Mouse (Mus musculus): ENCODE measurements around the gene Zbtb18. TPM values are rescaled to one million over a fixed set of nuclear protein-coding genes. Genes with fewer than 3 reads are reported as not detected.

Gene Zbtb18
- polyA plus RNA-seq (2012; ENCODE audit: insufficient read depth, insufficient read length, missing spikeins): 22.4 and 32.3 TPM in 2 replicates

DNA sequence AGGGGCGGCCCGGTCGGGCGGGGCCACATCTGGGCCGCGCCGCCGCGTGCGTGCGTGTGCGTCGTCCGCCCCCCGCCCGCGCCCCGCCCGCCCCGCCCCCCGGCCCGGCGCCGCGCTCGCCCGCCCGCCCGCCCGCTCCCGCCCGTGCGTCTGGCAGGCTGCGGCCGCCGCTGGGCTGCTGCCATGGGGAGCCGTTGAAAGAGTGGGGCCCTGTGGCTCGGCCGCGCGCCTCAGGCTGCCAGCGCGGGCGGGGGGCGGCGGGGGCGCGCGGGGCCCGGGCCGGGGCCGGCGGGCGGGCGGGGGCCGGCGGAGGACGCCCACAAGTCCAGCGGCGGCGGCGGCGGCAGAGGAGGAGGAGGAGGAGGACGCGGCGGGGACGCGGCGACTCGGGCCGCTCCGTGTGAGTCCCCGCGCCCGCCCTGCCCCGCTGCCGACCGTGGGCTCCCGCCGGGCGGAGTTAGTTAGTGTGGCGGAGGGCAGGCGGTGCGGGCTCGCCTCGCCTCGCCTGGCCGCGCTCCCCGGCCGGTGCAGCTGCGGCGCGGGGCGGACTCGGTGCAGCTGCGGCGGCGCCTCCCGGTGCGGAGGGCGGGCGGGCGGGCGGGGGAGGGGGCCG, at the start of gene Zbtb18:
TSS of gene Zbtb18 (plus strand) at position 156 of the 613 bp plus-strand sequence.
- Histone ChIP-seq H3K4me1 (ENCODE audit: control insufficient read depth, insufficient read depth, low read length) (peaks cover 13% of the 10 kb centered on the region), H3K27ac (ENCODE audit: insufficient read depth, low read depth, low read length) (peak within 1 kb of the TSS; percentile 59), H3K4me3 (ENCODE audit: insufficient read depth, low read length) (peak within 1 kb of the TSS; percentile 74)
- TF ChIP-seq CTCF (IDR thresholded peaks at IDR 0.05; ENCODE audit: low read depth, low read length) (no peak), POLR2A (IDR thresholded peaks at IDR 0.05; ENCODE audit: borderline replicate concordance, low read depth, low read length) (no peak)

DNA sequence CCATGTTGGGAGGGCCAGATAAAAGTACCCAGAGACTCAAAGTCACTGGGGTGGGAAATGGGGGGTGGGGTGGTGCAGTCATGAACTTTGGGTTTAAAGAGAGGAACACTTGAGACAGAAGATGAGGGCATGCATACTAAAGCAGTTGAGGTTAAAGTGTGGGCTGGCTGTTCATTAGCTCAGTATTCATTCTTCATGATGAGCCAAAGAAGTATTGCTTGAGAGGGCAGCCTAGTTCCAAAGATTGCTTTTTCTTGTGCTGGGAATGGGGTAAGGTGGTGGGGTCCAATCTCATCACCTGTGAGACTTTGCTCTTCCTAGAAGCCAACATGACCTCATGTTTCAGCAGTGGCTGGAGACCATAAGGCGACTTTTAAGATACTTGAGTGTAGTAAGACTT, 44.7 kb upstream of the Zbtb18 start:
- TF ChIP-seq POLR2A (IDR thresholded peaks at IDR 0.05; ENCODE audit: borderline replicate concordance, low read depth, low read length): no peak
- no peak for TF ChIP-seq CTCF (IDR thresholded peaks at IDR 0.05; ENCODE audit: low read depth, low read length)
- Histone ChIP-seq H3K4me1 (ENCODE audit: control insufficient read depth, insufficient read depth, low read length) (no peaks in the 10 kb centered on the region), H3K4me3 (ENCODE audit: insufficient read depth, low read length) (no peak overlapping the region), H3K27ac (ENCODE audit: insufficient read depth, low read depth, low read length) (no peak overlapping the region)

DNA sequence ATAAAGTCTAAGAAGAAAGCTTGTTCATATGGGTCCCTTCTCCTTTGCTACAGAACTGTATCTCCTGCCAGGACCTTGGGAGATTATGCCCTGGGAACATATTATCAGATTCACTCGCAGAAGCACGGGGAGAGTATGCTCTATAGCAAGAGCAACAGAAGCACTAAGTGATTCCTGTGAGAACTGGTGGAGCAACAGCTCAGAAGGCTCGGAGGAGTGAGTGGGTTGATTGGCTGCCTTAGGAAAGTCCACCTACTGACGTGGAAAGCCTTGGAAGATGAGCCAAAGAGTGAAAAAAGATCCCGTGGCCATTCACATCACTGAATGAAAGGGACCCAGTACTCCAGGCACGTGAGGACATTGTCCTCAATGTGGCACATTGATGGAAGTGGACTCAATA, 37.0 kb upstream of the Zbtb18 start:
- no peak overlapping the region for H3K4me3 ChIP-seq (ENCODE audit: insufficient read depth, low read length)
- TF ChIP-seq CTCF (IDR thresholded peaks at IDR 0.05; ENCODE audit: low read depth, low read length) (no peak), POLR2A (IDR thresholded peaks at IDR 0.05; ENCODE audit: borderline replicate concordance, low read depth, low read length) (no peak)
- no peak overlapping the region for H3K27ac ChIP-seq (ENCODE audit: insufficient read depth, low read depth, low read length)
- H3K4me1 ChIP-seq (ENCODE audit: control insufficient read depth, insufficient read depth, low read length): no peaks in the 10 kb centered on the region

DNA sequence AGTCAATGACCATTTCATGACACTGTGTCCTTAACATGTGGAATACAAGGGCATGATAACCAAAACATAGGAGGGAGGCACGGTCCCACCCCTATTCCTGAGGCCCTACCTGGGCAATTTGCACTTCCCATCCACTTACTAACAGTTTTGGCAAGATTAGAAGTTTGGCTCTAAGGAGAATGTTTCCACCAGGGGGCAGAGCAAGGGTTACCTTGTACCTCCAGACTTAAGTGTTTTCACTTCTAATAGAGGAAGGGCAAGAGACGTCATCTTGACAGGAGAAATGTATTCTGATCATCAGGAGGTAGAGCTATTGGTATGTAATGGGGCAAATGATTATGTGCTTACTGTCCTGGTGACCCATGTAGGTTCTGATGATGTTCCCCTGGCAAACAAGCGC, 33.5 kb upstream of the Zbtb18 start:
- no peak overlapping the region for H3K4me3 ChIP-seq (ENCODE audit: insufficient read depth, low read length)
- H3K27ac ChIP-seq (ENCODE audit: insufficient read depth, low read depth, low read length): no peak overlapping the region
- TF ChIP-seq CTCF (IDR thresholded peaks at IDR 0.05; ENCODE audit: low read depth, low read length) (no peak), POLR2A (IDR thresholded peaks at IDR 0.05; ENCODE audit: borderline replicate concordance, low read depth, low read length) (no peak)
- no peaks in the 10 kb centered on the region for H3K4me1 ChIP-seq (ENCODE audit: control insufficient read depth, insufficient read depth, low read length)

DNA sequence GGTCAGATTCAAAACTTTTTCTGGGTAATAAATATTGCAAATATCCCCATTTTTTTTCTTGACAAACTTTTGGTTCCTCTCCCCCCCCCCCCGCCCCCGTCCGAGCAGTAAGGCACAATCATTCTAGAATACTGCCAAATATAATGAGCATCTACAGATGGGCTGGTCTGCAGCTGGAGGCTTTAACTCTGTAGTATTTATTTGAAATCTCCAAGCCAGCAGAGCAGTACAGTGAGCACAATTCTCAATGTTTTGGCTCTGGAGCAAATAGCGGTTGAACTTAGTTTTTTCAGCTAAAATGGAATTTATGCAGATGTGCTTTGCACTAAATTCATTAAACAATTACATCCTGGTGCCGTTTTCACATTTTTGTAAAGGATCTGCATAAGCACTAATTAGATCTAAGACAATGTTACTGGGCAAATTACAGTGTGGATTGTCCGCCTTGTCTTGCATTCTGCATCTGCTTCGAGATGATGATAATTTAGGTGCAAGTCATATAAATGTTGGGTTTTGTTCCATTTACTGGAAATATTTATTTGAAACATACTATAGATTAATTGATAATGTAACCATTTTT, 31.3 kb upstream of the Zbtb18 start:
- TF ChIP-seq POLR2A (IDR thresholded peaks at IDR 0.05; ENCODE audit: borderline replicate concordance, low read depth, low read length) (no peak), CTCF (IDR thresholded peaks at IDR 0.05; ENCODE audit: low read depth, low read length) (no peak)
- Histone ChIP-seq H3K4me3 (ENCODE audit: insufficient read depth, low read length) (no peak overlapping the region), H3K4me1 (ENCODE audit: control insufficient read depth, insufficient read depth, low read length) (no peaks in the 10 kb centered on the region), H3K27ac (ENCODE audit: insufficient read depth, low read depth, low read length) (no peak overlapping the region)

DNA sequence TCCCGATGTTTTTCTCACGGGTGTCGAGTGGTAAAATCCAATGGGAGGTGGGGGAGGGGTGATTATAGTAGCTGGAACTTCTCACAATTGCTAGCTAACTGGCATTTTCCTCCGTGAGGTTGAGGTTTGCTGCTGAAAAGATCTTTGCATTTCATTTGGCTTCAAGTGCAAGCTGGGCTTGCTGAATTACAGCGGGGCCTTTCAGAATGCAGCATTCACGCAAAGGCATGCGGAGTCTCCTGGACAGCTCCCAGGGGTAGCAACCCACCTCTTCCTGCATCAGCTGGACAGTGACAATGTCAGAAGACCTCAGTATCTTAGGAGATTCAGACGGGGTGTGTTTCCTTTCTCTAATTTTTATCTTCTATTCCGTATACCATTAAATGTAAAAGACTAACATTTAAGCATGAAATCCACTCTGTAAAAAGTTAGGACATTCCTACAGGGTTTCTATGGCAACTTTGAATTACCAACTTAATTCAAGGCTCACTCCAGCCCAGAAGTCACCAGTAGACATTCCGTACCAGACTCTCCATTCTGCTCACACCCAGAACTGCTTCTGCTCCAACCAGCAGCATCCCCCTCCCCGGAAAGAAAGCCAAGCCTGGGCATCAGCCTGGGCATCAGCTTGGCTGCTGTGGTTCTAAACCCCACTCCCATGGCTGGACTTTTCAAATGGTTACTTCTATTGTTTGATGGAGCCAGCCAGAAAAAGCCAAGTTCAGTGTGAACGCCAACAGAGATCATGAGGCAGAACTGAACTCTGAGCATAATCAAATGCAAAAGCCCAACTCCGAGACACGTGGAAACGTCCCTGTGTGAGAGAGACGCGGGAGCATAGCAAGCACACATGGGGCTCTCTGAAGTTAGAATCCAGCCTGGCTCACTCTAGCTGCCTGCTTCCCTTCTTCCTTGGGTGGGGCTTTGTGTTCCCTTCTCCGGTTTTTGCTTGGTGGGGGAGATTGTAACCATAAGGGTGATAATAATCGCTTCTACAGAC, 30.5 kb upstream of the Zbtb18 start:
- Histone ChIP-seq H3K4me1 (ENCODE audit: control insufficient read depth, insufficient read depth, low read length) (no peaks in the 10 kb centered on the region), H3K27ac (ENCODE audit: insufficient read depth, low read depth, low read length) (no peak overlapping the region), H3K4me3 (ENCODE audit: insufficient read depth, low read length) (no peak overlapping the region)
- no peak for TF ChIP-seq POLR2A (IDR thresholded peaks at IDR 0.05; ENCODE audit: borderline replicate concordance, low read depth, low read length)
- no peak for TF ChIP-seq CTCF (IDR thresholded peaks at IDR 0.05; ENCODE audit: low read depth, low read length)

DNA sequence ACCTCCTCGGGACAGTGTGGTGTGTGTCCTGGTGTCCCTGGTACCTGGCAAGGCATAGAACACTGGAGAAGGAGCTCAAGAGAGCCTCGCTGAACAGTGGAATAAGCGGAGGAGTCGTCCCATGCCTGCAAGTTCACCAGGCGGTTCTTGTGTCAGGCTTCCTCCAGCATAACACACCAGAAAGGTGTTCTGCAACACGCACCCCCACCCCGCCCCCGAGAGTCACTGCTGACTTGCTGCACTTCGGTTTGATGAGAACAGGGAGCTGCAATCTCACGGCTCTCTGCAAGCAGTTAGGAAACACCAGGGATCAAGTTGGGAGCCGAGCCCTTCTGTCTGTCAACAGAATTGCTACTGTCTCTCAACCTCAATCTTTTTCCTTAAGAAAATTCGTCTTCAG, 22.8 kb upstream of the Zbtb18 start:
- Histone ChIP-seq H3K27ac (ENCODE audit: insufficient read depth, low read depth, low read length) (no peak overlapping the region), H3K4me3 (ENCODE audit: insufficient read depth, low read length) (no peak overlapping the region), H3K4me1 (ENCODE audit: control insufficient read depth, insufficient read depth, low read length) (no peaks in the 10 kb centered on the region)
- TF ChIP-seq POLR2A (IDR thresholded peaks at IDR 0.05; ENCODE audit: borderline replicate concordance, low read depth, low read length) (no peak), CTCF (IDR thresholded peaks at IDR 0.05; ENCODE audit: low read depth, low read length) (no peak)

DNA sequence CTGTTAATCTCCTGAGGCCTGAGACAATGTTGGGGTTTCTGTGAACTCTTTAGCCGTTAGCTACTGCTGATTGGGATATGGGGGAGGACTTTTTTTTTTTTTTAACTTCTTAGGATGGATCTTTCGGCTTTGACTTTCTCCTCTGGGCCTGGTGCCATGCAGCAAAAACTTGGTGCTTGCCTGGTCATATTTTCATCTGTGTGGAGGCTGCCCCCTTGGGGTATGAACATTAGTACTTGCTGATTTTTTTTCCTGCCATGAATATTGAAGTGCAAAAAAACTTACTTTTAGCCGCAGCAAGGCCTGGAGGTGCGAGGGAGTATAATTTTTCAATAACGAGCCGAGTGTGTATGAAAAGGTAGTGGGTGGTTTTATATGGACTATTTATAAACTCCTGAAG, 22.0 kb upstream of the Zbtb18 start:
- Histone ChIP-seq H3K27ac (ENCODE audit: insufficient read depth, low read depth, low read length) (no peak overlapping the region), H3K4me3 (ENCODE audit: insufficient read depth, low read length) (no peak overlapping the region), H3K4me1 (ENCODE audit: control insufficient read depth, insufficient read depth, low read length) (no peaks in the 10 kb centered on the region)
- TF ChIP-seq POLR2A (IDR thresholded peaks at IDR 0.05; ENCODE audit: borderline replicate concordance, low read depth, low read length): no peak
- no peak for TF ChIP-seq CTCF (IDR thresholded peaks at IDR 0.05; ENCODE audit: low read depth, low read length)

DNA sequence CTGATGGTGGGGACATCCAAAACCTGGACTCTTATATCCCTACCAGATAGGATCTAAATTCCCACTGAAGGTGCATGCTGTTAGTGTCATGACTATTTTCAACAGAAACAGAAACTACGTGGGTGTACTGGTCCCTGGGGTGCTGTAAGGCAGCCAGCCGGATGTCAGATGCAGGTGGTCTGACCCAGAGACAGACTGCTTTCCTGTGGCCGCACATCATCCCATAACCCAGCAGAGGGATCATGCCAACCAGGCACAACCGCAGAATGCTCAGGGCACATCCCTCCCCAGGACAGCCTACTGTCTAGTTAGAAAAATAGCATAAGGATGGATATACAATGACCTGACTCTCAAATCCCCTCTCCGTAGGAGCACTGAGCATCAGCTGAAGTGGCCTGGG, 14.3 kb upstream of the Zbtb18 start:
- no peaks in the 10 kb centered on the region for H3K4me1 ChIP-seq (ENCODE audit: control insufficient read depth, insufficient read depth, low read length)
- no peak for TF ChIP-seq POLR2A (IDR thresholded peaks at IDR 0.05; ENCODE audit: borderline replicate concordance, low read depth, low read length)
- no peak for TF ChIP-seq CTCF (IDR thresholded peaks at IDR 0.05; ENCODE audit: low read depth, low read length)
- no peak overlapping the region for H3K27ac ChIP-seq (ENCODE audit: insufficient read depth, low read depth, low read length)
- H3K4me3 ChIP-seq (ENCODE audit: insufficient read depth, low read length): no peak overlapping the region

Measured in bone marrow macrophage, adult 2 months (primary cell).